Mouse (Mus musculus) bone marrow, adult 2 months (tissue): ENCODE data around the gene Slc27a1.

Source experiments
- CTCF ChIP-seq: fragments of 200-500 bp; IDR thresholded peaks from 2 replicates; pipeline ENCODE4 v1.5.1; 2011; ENCODE audit warnings: low read length, control low read depth; ENCODE audit not compliant: control insufficient read depth, insufficient read depth
- POLR2A ChIP-seq: fragments of 200-500 bp; IDR thresholded peaks from 2 replicates; pipeline ENCODE4 v1.6.1; 2011; ENCODE audit warnings: low read depth, mild to moderate bottlenecking, control low read depth, low read length, borderline replicate concordance; ENCODE audit not compliant: control insufficient read depth

- TF ChIP-seq CTCF: no peak
- TF ChIP-seq POLR2A: no peak
These were observed 3.4 kb downstream of the Slc27a1 start for GRCm38 (mm10) chr8:71572077-71572476.
